Mouse (Mus musculus) lung, embryonic 16.5 days (tissue): ENCODE results near the gene Chrd. TPM values are rescaled to one million over a fixed set of nuclear protein-coding genes. Genes with fewer than 3 reads are reported as not detected.

Experiments used
- ATAC-seq: fragments of 200-750 bp; cut with Nextera tagmentation; 2 replicates; pipeline ENCODE4 v1.8.0; 2017; ENCODE audit warnings: low read depth, mild to moderate bottlenecking, moderate library complexity
- H3K27ac ChIP-seq: fragments of 300-500 bp; sonication (generic); 2 replicates; pipeline ENCODE4 v1.5.1; 2014; ENCODE audit warnings: mild to moderate bottlenecking, control low read depth, low read length
- H3K27me3 ChIP-seq: fragments of 300-500 bp; sonication (generic); 2 replicates; pipeline ENCODE4 v1.6.1; 2014; ENCODE audit warnings: low read depth, low read length, mixed read lengths; ENCODE audit not compliant: control insufficient read depth, insufficient read depth
- H3K36me3 ChIP-seq: fragments of 300-500 bp; sonication (generic); 2 replicates; pipeline ENCODE4 v1.6.1; 2014; ENCODE audit warnings: low read length; ENCODE audit not compliant: control insufficient read depth, insufficient read depth
- H3K4me1 ChIP-seq: fragments of 300-500 bp; sonication (generic); replicated peaks from 2 replicates; pipeline ENCODE4 v1.6.1; 2014; ENCODE audit warnings: low read length, mixed read lengths; ENCODE audit not compliant: control insufficient read depth, insufficient read depth
- H3K4me2 ChIP-seq: fragments of 300-500 bp; sonication (generic); 2 replicates; pipeline ENCODE4 v1.6.1; 2014; ENCODE audit warnings: low read depth, low read length, control low read depth
- H3K4me3 ChIP-seq: fragments of 300-500 bp; sonication (generic); 2 replicates; pipeline ENCODE4 v1.5.1; 2014; ENCODE audit warnings: mild to moderate bottlenecking, low read length, control low read depth
- H3K9ac ChIP-seq: fragments of 300-500 bp; sonication (generic); 2 replicates; pipeline ENCODE4 v1.6.1; 2014; ENCODE audit warnings: low read length, control low read depth
- H3K9me3 ChIP-seq: fragments of 300-500 bp; sonication (generic); 2 replicates; pipeline ENCODE4 v1.6.1; 2016; ENCODE audit warnings: low read length; ENCODE audit not compliant: control insufficient read depth
- WGBS: fragments of 180-500 bp; shearing (Covaris S2); extraction: QIAGEN DNeasy Blood & Tissue Kit; methylation state at CpG from one replicate; pipeline ENCODE4 v1.1.7; 2014; 5-methylcytosine and 5-hydroxymethylcytosine counted together
- polyA plus RNA-seq: library from polyadenylated mRNA; unstranded; fragments of >200 nt; fragmentation: Nextera tagmentation; extraction: Ambion mirVana; gene quantifications from 2 replicates; pipeline ENCODE4 v1.2.1, GENCODE M21; 2015

The Chrd gene
- polyA plus RNA-seq, 1 experiment from 2014 or later = 3.3 TPM

GRCm38 (mm10) chr16:20708220-20708938 lies 24.5 kb upstream of the Chrd start:
- WGBS = 91% methylated on average over 21 of the region's 21 CpGs
- Histone ChIP-seq H3K27ac (no peak overlapping the region), H3K4me1 (no peaks in the 10 kb centered on the region; the same call in 1 of the 2 replicates), H3K27me3 (no peaks in the 10 kb centered on the region), H3K9ac (no peak overlapping the region), H3K36me3 (peaks cover 2% of the 10 kb centered on the region), H3K4me3 (no peak overlapping the region), H3K9me3 (no peaks in the 10 kb centered on the region), H3K4me2 (no peak overlapping the region)
- no peak for ATAC-seq

- 76% methylated on average over 19 of the region's 19 CpGs for WGBS
- H3K9me3 ChIP-seq = no peaks in the 10 kb centered on the region
Observed at GRCm38 (mm10) chr16:20708939-20709734, 23.8 kb upstream of the Chrd start.

GRCm38 (mm10) chr16:20710370-20710769 lies 22.6 kb upstream of the Chrd start:
- Histone ChIP-seq H3K4me1 (peaks cover 7% of the 10 kb centered on the region), H3K9ac (no peak overlapping the region), H3K9me3 (no peaks in the 10 kb centered on the region), H3K4me2 (no peak overlapping the region), H3K4me3 (no peak overlapping the region), H3K36me3 (peaks cover 2% of the 10 kb centered on the region), H3K27ac (no peak overlapping the region), H3K27me3 (no peaks in the 10 kb centered on the region)
- WGBS = 88% methylated on average over 11 of the region's 11 CpGs
- no peak for ATAC-seq

More at GRCm38 (mm10) chr16:20708939-20709734, 23.8 kb upstream of the Chrd start:
- H3K4me2 ChIP-seq = no peak overlapping the region
- H3K36me3 ChIP-seq = peaks cover 2% of the 10 kb centered on the region
- no peaks in the 10 kb centered on the region; the same call in 1 of the 2 replicates for H3K4me1 ChIP-seq
- no peak for ATAC-seq
- no peak overlapping the region for H3K27ac ChIP-seq
- no peaks in the 10 kb centered on the region for H3K27me3 ChIP-seq
- no peak overlapping the region for H3K9ac ChIP-seq
- no peak overlapping the region for H3K4me3 ChIP-seq

GRCm38 (mm10) chr16:20710810-20711209 lies 22.1 kb upstream of the Chrd start:
- ATAC-seq = no peak
- peaks cover 2% of the 10 kb centered on the region for H3K36me3 ChIP-seq
- WGBS = 81% methylated on average over 4 of the region's 4 CpGs
- no peaks in the 10 kb centered on the region for H3K27me3 ChIP-seq
- H3K4me2 ChIP-seq = no peak overlapping the region
- H3K4me1 ChIP-seq = peaks cover 9% of the 10 kb centered on the region
- H3K9me3 ChIP-seq = no peaks in the 10 kb centered on the region
- H3K27ac ChIP-seq = no peak overlapping the region
- no peak overlapping the region for H3K9ac ChIP-seq
- H3K4me3 ChIP-seq = no peak overlapping the region

DNA sequence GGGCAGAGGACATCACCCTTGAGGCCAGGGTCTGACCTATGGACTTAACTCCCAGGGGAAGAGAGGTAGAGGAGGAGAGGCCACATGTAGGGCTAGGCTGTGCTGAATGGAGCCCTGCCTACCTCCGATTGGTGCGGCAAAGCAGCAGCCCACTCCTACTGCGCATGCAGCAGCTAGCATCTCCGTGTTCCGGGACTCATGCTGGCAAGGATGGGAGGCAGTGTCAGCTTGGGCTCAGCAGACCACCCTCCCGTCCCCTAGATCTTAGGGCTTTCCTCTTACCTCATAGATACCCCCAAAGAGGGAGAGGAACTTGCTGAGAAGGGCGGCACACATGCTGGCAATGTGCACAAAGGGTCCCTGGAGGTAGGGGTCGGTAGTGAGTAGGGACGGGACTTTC lies 20.7 kb upstream of the Chrd start:
- WGBS = 84% methylated on average over 9 of the region's 9 CpGs
- ATAC-seq = no peak
- no peak overlapping the region for H3K9ac ChIP-seq
- H3K27ac ChIP-seq = no peak overlapping the region
- no peak overlapping the region for H3K4me2 ChIP-seq
- H3K36me3 ChIP-seq = peaks cover 2% of the 10 kb centered on the region
- peaks cover 15% of the 10 kb centered on the region for H3K4me1 ChIP-seq
- no peak overlapping the region for H3K4me3 ChIP-seq
- no peaks in the 10 kb centered on the region for H3K27me3 ChIP-seq
- H3K9me3 ChIP-seq = no peaks in the 10 kb centered on the region

GRCm38 (mm10) chr16:20712889-20713288 lies 20.0 kb upstream of the Chrd start:
- H3K4me1 ChIP-seq = peaks cover 15% of the 10 kb centered on the region
- no peak overlapping the region for H3K4me3 ChIP-seq
- H3K36me3 ChIP-seq = peaks cover 2% of the 10 kb centered on the region
- no peak overlapping the region for H3K4me2 ChIP-seq
- no peaks in the 10 kb centered on the region for H3K9me3 ChIP-seq
- no peak for ATAC-seq
- no peak overlapping the region for H3K9ac ChIP-seq
- no peaks in the 10 kb centered on the region for H3K27me3 ChIP-seq
- 77% methylated on average over 7 of the region's 7 CpGs for WGBS
- no peak overlapping the region for H3K27ac ChIP-seq

GRCm38 (mm10) chr16:20714307-20715080 lies 18.4 kb upstream of the Chrd start:
- no peaks in the 10 kb centered on the region for H3K9me3 ChIP-seq
- H3K27ac ChIP-seq = no peak overlapping the region
- H3K4me2 ChIP-seq = peak overlapping the region; percentile 16
- no peak for ATAC-seq
- H3K27me3 ChIP-seq = no peaks in the 10 kb centered on the region
- 44% methylated on average over 11 of the region's 11 CpGs for WGBS
- no peak overlapping the region for H3K4me3 ChIP-seq
- H3K4me1 ChIP-seq = peaks cover 20% of the 10 kb centered on the region
- H3K36me3 ChIP-seq = peaks cover 2% of the 10 kb centered on the region
- H3K9ac ChIP-seq = no peak overlapping the region

DNA sequence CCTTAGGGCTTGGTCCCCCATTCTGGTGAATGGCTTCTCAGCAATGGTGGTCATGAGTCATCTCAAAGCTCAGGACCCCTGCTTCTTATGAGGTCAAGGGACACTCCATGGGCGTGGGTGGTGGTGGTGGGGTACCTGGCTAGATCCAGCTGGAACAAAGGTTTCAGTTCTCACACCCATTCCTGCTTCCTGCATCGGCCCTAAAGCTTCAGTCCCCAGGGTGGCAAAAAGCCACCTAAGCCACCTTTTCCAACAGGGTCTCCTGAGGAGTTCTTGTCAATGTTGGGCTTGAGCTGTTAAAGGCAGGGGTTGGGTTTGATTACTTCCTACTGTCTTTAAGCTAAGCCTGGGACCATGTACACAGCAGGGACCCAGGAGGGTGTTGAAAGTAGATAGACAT lies 17.8 kb upstream of the Chrd start:
- Histone ChIP-seq H3K27ac (no peak overlapping the region), H3K36me3 (peaks cover 3% of the 10 kb centered on the region), H3K4me3 (peak overlapping the region; percentile 70), H3K9me3 (no peaks in the 10 kb centered on the region), H3K4me2 (peak overlapping the region; percentile 96), H3K4me1 (peaks cover 20% of the 10 kb centered on the region), H3K27me3 (no peaks in the 10 kb centered on the region), H3K9ac (peak overlapping the region; percentile 78)
- WGBS = 51% methylated on average over 2 of the region's 2 CpGs
- no peak for ATAC-seq

DNA sequence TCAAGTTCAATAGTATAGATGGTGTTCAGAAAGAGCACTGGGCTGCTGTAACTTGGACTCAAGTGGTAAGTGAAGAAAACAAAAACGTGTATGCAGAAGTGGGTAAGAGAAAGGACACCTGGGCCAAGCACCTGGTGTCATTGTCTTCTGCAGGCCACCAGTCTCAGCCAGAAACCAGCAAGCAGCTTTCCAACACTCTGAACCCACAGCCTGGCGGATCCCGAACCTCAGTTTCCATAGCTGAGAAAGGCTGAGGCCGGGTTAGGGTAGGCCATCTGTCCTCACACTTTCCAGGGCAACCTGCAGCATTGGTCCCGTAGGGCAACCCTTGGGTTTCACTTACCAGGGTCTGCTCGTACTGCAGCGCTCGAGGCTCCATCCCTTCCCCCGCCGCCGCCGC lies 17.4 kb upstream of the Chrd start:
- Histone ChIP-seq H3K4me2 (peak overlapping the region; percentile 96), H3K4me1 (peaks cover 20% of the 10 kb centered on the region), H3K9ac (peak overlapping the region; percentile 78), H3K36me3 (peaks cover 2% of the 10 kb centered on the region), H3K9me3 (no peaks in the 10 kb centered on the region), H3K27ac (peak overlapping the region; percentile 92; the same call in 1 of the 2 replicates), H3K4me3 (peak overlapping the region; percentile 70), H3K27me3 (no peaks in the 10 kb centered on the region)
- WGBS = 3% methylated on average over 12 of the region's 12 CpGs
- ATAC-seq = no peak
